Mouse (Mus musculus) ES-E14 (cell line): ENCODE data around the gene Carmil1. TPM values are rescaled to one million over a fixed set of nuclear protein-coding genes. Genes with fewer than 3 reads are reported as not detected.

Experiments used
- DNase-seq: peaks from one replicate; pipeline ENCODE4 v3.0.0-alpha.2; 2013; ENCODE audit warnings: low read depth, low spot score
- H3K27ac ChIP-seq: 2 replicates; pipeline ENCODE4 v1.5.1; 2012; ENCODE audit warnings: low read depth, mild to moderate bottlenecking, low read length, moderate library complexity, mixed read lengths; ENCODE audit not compliant: poor library complexity, insufficient read depth, severe bottlenecking
- H3K36me3 ChIP-seq: 2 replicates; pipeline ENCODE4 v1.6.1; 2012; ENCODE audit warnings: mild to moderate bottlenecking, low read length, moderate library complexity, mixed read lengths; ENCODE audit not compliant: control insufficient read depth, poor library complexity, insufficient read depth, severe bottlenecking
- H3K4me1 ChIP-seq, 2 experiments: fragments of 150-350 bp in 1 of 2; sonication (generic) in 1 of 2; 2 replicates each; pipeline ENCODE4 v1.6.1; 2012; ENCODE audit warnings: low read length in 2 of 2, mild to moderate bottlenecking in 1 of 2, mixed read lengths in 1 of 2; ENCODE audit not compliant: control insufficient read depth in 2 of 2, insufficient read depth in 2 of 2, poor library complexity in 1 of 2
- H3K4me3 ChIP-seq, 2 experiments: fragments of 150-350 bp in 1 of 2; sonication (generic) in 1 of 2; 2 replicates each; pipeline ENCODE4 v1.5.1; 2012; ENCODE audit warnings: low read length in 2 of 2, low read depth in 1 of 2, mild to moderate bottlenecking in 1 of 2, mixed read lengths in 1 of 2; ENCODE audit not compliant: insufficient read depth in 1 of 2, poor library complexity in 1 of 2, severe bottlenecking in 1 of 2
- H3K9ac ChIP-seq: 2 replicates; pipeline ENCODE4 v1.6.1; 2012; ENCODE audit warnings: low read depth, mild to moderate bottlenecking, low read length, mixed read lengths; ENCODE audit not compliant: poor library complexity, insufficient read depth, severe bottlenecking
- H3K9me3 ChIP-seq: fragments of 150-350 bp; sonication (generic); 2 replicates; pipeline ENCODE4 v1.6.1; 2012; ENCODE audit warnings: low read depth, mild to moderate bottlenecking, low read length; ENCODE audit not compliant: control insufficient read depth, insufficient read depth
- CHD2 ChIP-seq: IDR thresholded peaks from 2 replicates; pipeline ENCODE4 v1.6.1; 2014; ENCODE audit warnings: mild to moderate bottlenecking, low read depth, low read length, inconsistent platforms
- HCFC1 ChIP-seq: IDR thresholded peaks from 2 replicates; pipeline ENCODE4 v1.6.1; 2012; ENCODE audit warnings: low read length, inconsistent platforms, borderline replicate concordance; ENCODE audit not compliant: insufficient read depth
- MAFK ChIP-seq: IDR thresholded peaks from 2 replicates; pipeline ENCODE4 v1.6.1; 2014; ENCODE audit warnings: mild to moderate bottlenecking, low read depth, low read length, inconsistent platforms; ENCODE audit not compliant: insufficient read depth
- ZC3H11A ChIP-seq: IDR thresholded peaks from 2 replicates; pipeline ENCODE4 v1.6.1; 2012; ENCODE audit warnings: low read depth, mild to moderate bottlenecking, inconsistent platforms, low read length, borderline replicate concordance
- ZNF384 ChIP-seq: IDR thresholded peaks from 2 replicates; pipeline ENCODE4 v1.6.1; 2012; ENCODE audit warnings: low read depth, low read length, inconsistent platforms
- in situ Hi-C, 2 experiments: fragments of 600-800 bp; cut with MboI; formaldehyde crosslinking; loops; one replicate each; pipeline ENCODE4 v1.15.1; 2025; ENCODE audit warnings: low sequenced_read_pairs in 2 of 2, inconsistent platforms in 1 of 2; ENCODE audit not compliant: unreplicated experiment in 2 of 2
- total RNA-seq: library from RNA; depleted of rRNA; stranded (reverse); fragments of 300-350 nt; gene quantifications from 2 replicates; pipeline ENCODE4 v1.2.3, GENCODE M21; 2012

Carmil1 gene
- total RNA-seq, 1 experiment = 17.0 TPM

DNA sequence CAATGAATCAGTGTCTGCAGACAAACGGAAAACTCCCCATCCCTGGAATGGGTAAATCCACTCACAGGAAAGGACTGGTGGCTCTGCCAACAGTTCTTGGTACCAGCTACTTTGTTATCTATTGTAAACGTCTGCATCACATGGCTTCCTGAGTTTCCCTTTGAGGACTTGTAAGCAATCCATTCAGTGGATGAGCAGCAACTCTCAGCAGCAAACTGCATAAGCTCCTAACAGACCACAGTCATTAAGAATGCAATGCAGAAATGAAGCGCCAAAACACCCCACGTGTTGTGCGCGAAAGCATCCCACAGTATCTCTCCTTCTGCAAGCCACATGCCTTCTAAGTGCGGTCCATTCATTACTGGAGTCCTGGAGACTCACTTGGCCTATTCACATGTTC, 128.0 kb downstream of the Carmil1 start:
- Histone ChIP-seq H3K4me3 (no peak overlapping the region), H3K4me1 (peaks cover 0 to 12% of the 10 kb centered on the region in 2 experiments; a peak in 1 of 4 replicates), H3K9ac (no peak overlapping the region), H3K36me3 (no peaks in the 10 kb centered on the region; the same call in 1 of the 2 replicates), H3K9me3 (no peaks in the 10 kb centered on the region), H3K27ac (no peak overlapping the region)
- in situ Hi-C loops = no loop called here
- TF ChIP-seq ZC3H11A (no peak), ZNF384 (no peak), MAFK (no peak), CHD2 (no peak), HCFC1 (no peak)
- DNase-seq = no peak

DNA sequence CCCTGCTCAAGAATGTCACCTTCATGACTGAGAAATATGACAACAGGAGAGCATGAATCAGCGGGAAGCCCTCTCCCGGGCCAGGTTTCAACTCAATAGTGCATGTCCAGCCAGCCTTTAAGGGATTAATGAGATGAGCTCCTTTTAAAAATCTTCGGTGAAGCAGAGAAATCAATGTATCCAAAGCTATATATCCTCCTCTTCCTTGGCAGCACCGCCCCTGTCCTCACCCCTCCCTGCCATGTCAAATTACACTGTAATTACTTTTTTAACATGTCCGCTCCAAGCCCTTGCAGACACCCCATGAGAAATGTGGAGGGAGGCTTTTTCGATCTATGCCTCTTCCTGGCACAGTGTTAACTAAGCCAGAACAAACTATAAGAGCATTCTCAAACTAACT, 129.3 kb downstream of the Carmil1 start:
- Histone ChIP-seq H3K9me3 (no peaks in the 10 kb centered on the region), H3K27ac (no peak overlapping the region), H3K9ac (no peak overlapping the region), H3K36me3 (no peaks in the 10 kb centered on the region; the same call in 1 of the 2 replicates), H3K4me1 (peaks cover 0 to 12% of the 10 kb centered on the region in 2 experiments; a peak in 1 of 4 replicates), H3K4me3 (no peak overlapping the region)
- in situ Hi-C loops = no loop called here
- DNase-seq = no peak
- TF ChIP-seq CHD2 (no peak), HCFC1 (no peak), ZNF384 (no peak), ZC3H11A (no peak), MAFK (no peak)

DNA sequence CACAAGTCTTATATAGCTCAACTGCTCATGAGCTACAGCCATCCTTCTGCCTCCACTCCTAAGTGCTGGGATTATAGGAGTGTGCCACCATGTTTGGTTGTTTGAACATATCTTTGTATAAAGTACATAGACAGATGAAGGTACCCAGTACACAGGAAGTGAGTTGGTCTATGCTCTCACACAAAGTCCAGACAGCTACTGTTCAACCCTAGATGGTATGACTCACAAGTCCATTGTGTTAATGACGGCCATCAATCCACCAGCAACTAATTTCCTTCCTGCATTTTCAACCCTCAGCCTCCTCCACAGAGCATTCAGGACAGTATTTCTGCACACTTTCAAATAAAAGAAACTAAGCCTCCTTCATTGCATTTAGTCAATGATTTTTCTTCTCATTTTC, 132.0 kb downstream of the Carmil1 start:
- Histone ChIP-seq H3K9ac (no peak overlapping the region), H3K4me3 (no peak overlapping the region), H3K27ac (no peak overlapping the region), H3K4me1 (peaks cover 0 to 6% of the 10 kb centered on the region in 2 experiments; a peak in 1 of 4 replicates), H3K36me3 (no peaks in the 10 kb centered on the region; the same call in 1 of the 2 replicates), H3K9me3 (no peaks in the 10 kb centered on the region)
- in situ Hi-C loops = no loop called here
- no peak for DNase-seq
- no peak for TF ChIP-seq MAFK
- TF ChIP-seq ZC3H11A = no peak
- no peak for TF ChIP-seq CHD2
- TF ChIP-seq HCFC1 = no peak
- no peak for TF ChIP-seq ZNF384

DNA sequence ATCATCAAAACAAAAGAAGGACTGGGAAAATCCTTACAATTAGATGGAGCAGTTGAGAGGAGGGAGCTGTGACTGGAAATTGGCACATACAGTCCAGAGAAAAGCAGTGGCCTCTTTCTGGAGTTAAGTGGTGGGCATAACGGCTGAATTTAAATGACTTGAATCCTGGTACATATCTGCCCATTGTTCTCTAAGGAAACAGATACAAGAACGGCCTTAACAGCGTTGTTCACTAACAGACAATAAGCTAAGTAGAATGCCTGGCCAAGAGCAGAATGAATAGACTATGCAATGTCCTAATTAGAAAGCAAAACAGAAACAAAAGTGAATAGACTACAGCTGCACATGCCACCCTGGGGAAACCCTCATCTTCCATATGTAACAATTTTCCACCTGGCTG, 133.6 kb downstream of the Carmil1 start:
- no peak for DNase-seq
- Histone ChIP-seq H3K9ac (no peak overlapping the region), H3K4me1 (peaks cover 0 to 2% of the 10 kb centered on the region in 2 experiments; a peak in 1 of 4 replicates), H3K9me3 (no peaks in the 10 kb centered on the region), H3K36me3 (no peaks in the 10 kb centered on the region; the same call in 1 of the 2 replicates), H3K27ac (no peak overlapping the region), H3K4me3 (no peak overlapping the region)
- in situ Hi-C loops = no loop called here
- TF ChIP-seq MAFK (no peak), CHD2 (no peak), ZC3H11A (no peak), HCFC1 (no peak), ZNF384 (no peak)
